Mouse (Mus musculus): ENCODE measurements at regions not wholly inside any gene's neighbourhood (a gene's known extent, or its start where the extent isn't known, plus 50 kb on each side); places are given as distances from the start of the nearest gene placed in this dataset.

DNA sequence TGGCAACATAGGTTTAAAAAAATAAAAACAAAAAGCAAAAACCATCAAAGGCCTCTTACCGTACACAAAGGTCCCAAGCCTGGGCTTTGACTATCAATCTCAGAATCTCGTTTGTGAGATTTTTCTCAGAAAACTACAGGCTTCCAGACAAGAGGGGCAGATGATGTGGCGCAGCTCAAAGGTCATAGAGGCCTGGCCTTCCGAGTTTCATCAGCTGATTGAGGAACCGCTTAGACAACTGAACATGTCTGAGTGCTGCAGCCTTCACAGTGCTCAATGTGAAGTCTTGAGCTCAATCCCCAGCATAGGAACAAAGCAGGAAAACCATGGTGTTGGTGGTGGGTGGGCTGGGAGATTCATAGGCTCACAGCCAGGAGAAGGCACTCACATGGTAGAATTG, 227.9 kb upstream of the Sulf2 start:
- Histone ChIP-seq H3K9ac (replicated peaks; ENCODE audit: low read length) (no peak overlapping the region), H3K27me3 (ENCODE audit: control insufficient read depth, insufficient read depth, low read length) (no peaks in the 10 kb centered on the region), H3K9me3 (ENCODE audit: control insufficient read depth, low read length) (no peaks in the 10 kb centered on the region), H3K4me1 (ENCODE audit: control insufficient read depth, insufficient read depth, low read length) (peaks cover 29% of the 10 kb centered on the region), H3K36me3 (ENCODE audit: control insufficient read depth, insufficient read depth, low read length) (no peaks in the 10 kb centered on the region), H3K4me3 (replicated peaks; ENCODE audit: low read depth, low read length) (no peak overlapping the region), H3K4me2 (ENCODE audit: low read length) (no peak overlapping the region), H3K27ac (replicated peaks; ENCODE audit: low read depth, low read length) (peak overlapping the region; percentile 80)
- WGBS, result 88% methylated on average over 5 of the region's 5 CpGs
- DNase-seq (no peak), ATAC-seq (ENCODE audit: low FRiP score, low TSS enrichment) (no peak)

DNA sequence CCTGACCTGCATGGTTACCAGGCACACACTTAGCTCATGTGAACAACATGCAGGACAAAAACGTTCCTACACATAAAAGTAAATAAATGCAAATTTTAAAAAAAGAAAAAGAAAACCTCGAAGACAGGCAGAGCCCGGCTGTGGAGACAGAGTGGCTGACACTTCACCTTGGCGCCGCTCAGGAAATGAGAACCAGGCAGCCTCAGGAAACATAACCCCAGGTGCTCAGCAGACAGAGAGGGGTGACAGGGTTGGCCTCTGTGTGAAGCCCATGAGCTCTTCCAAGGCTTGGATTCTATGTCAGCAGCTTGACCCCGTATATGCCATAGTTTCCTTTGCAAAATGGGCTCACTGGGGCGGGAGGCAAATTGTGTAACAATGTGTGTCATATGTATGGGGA, 226.7 kb upstream of the Sulf2 start:
- Histone ChIP-seq H3K4me1 (ENCODE audit: control insufficient read depth, insufficient read depth, low read length) (peaks cover 28% of the 10 kb centered on the region), H3K27ac (replicated peaks; ENCODE audit: low read depth, low read length) (no peak overlapping the region), H3K4me3 (replicated peaks; ENCODE audit: low read depth, low read length) (no peak overlapping the region), H3K4me2 (ENCODE audit: low read length) (no peak overlapping the region), H3K9ac (replicated peaks; ENCODE audit: low read length) (no peak overlapping the region), H3K9me3 (ENCODE audit: control insufficient read depth, low read length) (no peaks in the 10 kb centered on the region), H3K27me3 (ENCODE audit: control insufficient read depth, insufficient read depth, low read length) (no peaks in the 10 kb centered on the region), H3K36me3 (ENCODE audit: control insufficient read depth, insufficient read depth, low read length) (no peaks in the 10 kb centered on the region)
- 85% methylated on average over 7 of the region's 7 CpGs for WGBS
- DNase-seq, result no peak
- no peak for ATAC-seq (ENCODE audit: low FRiP score, low TSS enrichment)

DNA sequence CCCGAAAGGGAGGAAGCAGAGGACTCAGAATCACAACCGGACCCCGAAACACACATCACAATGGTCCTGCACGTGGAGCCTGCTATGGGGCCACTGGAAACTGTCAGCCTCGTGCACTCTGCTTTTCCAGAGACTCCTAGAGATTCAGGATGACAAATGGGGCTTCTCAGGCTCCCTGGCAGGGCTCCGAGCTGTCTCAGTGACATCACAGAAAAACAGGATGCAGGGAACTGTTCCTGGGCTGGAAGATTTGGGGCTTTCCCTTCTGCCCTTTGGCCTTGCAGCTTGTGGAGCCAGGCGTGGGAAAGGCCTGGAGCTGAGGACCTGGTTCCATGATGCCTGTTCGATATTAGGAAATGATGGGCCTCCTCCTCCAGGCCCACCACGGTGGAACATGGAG, 225.4 kb upstream of the Sulf2 start:
- DNase-seq, result no peak
- H3K4me3 ChIP-seq (replicated peaks; ENCODE audit: low read depth, low read length), result no peak overlapping the region
- no peak for ATAC-seq (ENCODE audit: low FRiP score, low TSS enrichment)
- no peak overlapping the region for H3K27ac ChIP-seq (replicated peaks; ENCODE audit: low read depth, low read length)
- no peaks in the 10 kb centered on the region for H3K27me3 ChIP-seq (ENCODE audit: control insufficient read depth, insufficient read depth, low read length)
- 88% methylated on average over 9 of the region's 9 CpGs for WGBS
- no peaks in the 10 kb centered on the region for H3K36me3 ChIP-seq (ENCODE audit: control insufficient read depth, insufficient read depth, low read length)
- peaks cover 31% of the 10 kb centered on the region for H3K4me1 ChIP-seq (ENCODE audit: control insufficient read depth, insufficient read depth, low read length)
- no peak overlapping the region for H3K4me2 ChIP-seq (ENCODE audit: low read length)
- no peaks in the 10 kb centered on the region for H3K9me3 ChIP-seq (ENCODE audit: control insufficient read depth, low read length)
- no peak overlapping the region for H3K9ac ChIP-seq (replicated peaks; ENCODE audit: low read length)

DNA sequence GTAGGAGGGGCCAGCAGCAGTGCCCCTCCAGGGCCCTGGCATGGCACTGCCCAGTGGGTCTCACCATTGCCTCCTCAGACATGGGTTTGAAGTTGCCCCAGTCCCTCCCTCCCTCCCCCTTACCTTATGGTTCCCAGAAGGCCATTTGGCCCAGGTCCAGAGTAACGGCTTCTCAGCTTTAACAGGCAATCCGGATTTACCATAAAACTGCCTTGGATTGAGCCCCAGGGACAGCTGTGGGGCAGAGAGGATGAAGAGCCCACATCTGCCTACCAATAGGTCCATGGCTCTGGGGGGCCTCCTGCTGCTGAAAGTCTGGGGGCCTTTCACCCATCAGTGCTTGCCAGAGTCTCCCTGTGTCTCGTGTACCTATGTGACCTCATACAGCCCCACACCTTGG, 222.9 kb upstream of the Sulf2 start:
- no peak overlapping the region for H3K9ac ChIP-seq (replicated peaks; ENCODE audit: low read length)
- no peak overlapping the region for H3K27ac ChIP-seq (replicated peaks; ENCODE audit: low read depth, low read length)
- H3K4me3 ChIP-seq (replicated peaks; ENCODE audit: low read depth, low read length), result no peak overlapping the region
- H3K27me3 ChIP-seq (ENCODE audit: control insufficient read depth, insufficient read depth, low read length), result no peaks in the 10 kb centered on the region
- no peaks in the 10 kb centered on the region for H3K9me3 ChIP-seq (ENCODE audit: control insufficient read depth, low read length)
- 34% methylated on average over 3 of the region's 3 CpGs for WGBS
- H3K4me2 ChIP-seq (ENCODE audit: low read length), result no peak overlapping the region
- DNase-seq, result peak; percentile 53
- no peaks in the 10 kb centered on the region for H3K36me3 ChIP-seq (ENCODE audit: control insufficient read depth, insufficient read depth, low read length)
- H3K4me1 ChIP-seq (ENCODE audit: control insufficient read depth, insufficient read depth, low read length), result peaks cover 9% of the 10 kb centered on the region
- no peak for ATAC-seq (ENCODE audit: low FRiP score, low TSS enrichment)

DNA sequence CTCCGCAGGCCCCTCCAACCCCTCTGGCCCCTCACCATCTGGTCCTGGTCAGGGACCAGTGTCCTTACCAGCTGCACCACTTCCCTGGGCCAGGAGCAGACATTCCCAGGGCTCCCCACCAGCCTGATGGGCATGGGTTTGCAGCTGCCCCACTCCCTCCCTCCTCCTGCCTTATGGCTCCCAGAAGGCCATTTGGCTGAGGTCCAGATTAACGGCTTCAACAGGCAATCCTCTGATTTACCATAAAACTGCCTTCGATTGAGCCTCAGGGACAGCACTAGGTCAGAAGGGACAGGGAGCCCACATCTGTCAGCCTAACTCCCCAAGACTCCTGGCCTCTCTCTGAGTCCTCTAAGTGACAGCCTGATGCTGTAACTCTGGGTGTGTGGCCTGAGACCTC, 221.9 kb upstream of the Sulf2 start:
- peaks cover 9% of the 10 kb centered on the region for H3K4me1 ChIP-seq (ENCODE audit: control insufficient read depth, insufficient read depth, low read length)
- WGBS, result 10% methylated on average over 3 of the region's 3 CpGs
- H3K9me3 ChIP-seq (ENCODE audit: control insufficient read depth, low read length), result no peaks in the 10 kb centered on the region
- no peaks in the 10 kb centered on the region for H3K36me3 ChIP-seq (ENCODE audit: control insufficient read depth, insufficient read depth, low read length)
- H3K9ac ChIP-seq (replicated peaks; ENCODE audit: low read length), result no peak overlapping the region
- H3K4me3 ChIP-seq (replicated peaks; ENCODE audit: low read depth, low read length), result no peak overlapping the region
- DNase-seq (peak; percentile 82), ATAC-seq (ENCODE audit: low FRiP score, low TSS enrichment) (peak; percentile 78; the same call in 1 of the 2 replicates)
- no peak overlapping the region for H3K4me2 ChIP-seq (ENCODE audit: low read length)
- H3K27ac ChIP-seq (replicated peaks; ENCODE audit: low read depth, low read length), result 0 out of 2 replicates have a peak overlapping the region, but pooled peaks have one; percentile 41
- H3K27me3 ChIP-seq (ENCODE audit: control insufficient read depth, insufficient read depth, low read length), result no peaks in the 10 kb centered on the region

DNA sequence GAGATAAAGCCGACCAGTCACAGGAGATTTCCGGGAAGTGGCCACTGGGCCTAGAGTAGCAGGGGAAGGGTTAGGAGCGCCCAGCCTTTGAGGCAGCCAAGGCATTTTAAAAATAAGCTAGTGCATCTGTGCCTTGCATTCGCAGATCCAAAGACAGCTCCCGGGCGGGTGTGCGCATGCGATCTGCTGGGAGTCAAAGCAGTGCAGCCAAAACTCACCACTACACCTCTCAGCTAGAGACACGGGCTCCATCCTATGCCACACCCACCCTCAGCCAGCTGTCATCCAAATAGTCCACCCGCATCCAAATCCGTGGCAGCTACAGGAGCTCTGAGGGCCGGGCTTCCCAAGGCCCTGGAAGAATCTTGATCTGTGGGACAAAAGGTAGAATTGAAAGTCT, 220.2 kb upstream of the Sulf2 start:
- DNase-seq (no peak), ATAC-seq (ENCODE audit: low FRiP score, low TSS enrichment) (no peak)
- Histone ChIP-seq H3K4me2 (ENCODE audit: low read length) (no peak overlapping the region), H3K36me3 (ENCODE audit: control insufficient read depth, insufficient read depth, low read length) (no peaks in the 10 kb centered on the region), H3K9ac (replicated peaks; ENCODE audit: low read length) (no peak overlapping the region), H3K4me3 (replicated peaks; ENCODE audit: low read depth, low read length) (no peak overlapping the region), H3K4me1 (ENCODE audit: control insufficient read depth, insufficient read depth, low read length) (peaks cover 9% of the 10 kb centered on the region), H3K9me3 (ENCODE audit: control insufficient read depth, low read length) (no peaks in the 10 kb centered on the region), H3K27ac (replicated peaks; ENCODE audit: low read depth, low read length) (no peak overlapping the region), H3K27me3 (ENCODE audit: control insufficient read depth, insufficient read depth, low read length) (no peaks in the 10 kb centered on the region)
- 90% methylated on average over 12 of the region's 12 CpGs for WGBS

DNA sequence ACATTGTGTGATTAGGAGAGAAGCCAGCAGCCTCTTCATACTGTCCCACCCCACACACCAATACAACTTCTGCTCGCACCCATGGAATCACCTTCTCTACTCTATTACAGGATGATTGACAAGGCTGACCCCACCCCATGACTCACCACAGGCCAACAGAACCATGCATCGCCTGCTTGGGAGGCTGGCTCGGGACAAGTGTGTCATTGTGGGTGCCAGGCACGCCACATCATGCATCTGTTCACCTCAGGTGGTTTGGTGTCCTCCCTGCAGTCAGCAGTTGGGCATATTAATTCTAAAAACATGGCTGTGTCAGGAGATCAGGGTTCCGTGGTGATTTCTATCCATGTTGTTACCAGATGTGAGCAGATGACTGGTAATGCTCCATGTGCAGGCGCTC, 215.3 kb upstream of the Sulf2 start:
- 94% methylated on average over 6 of the region's 6 CpGs for WGBS
- ATAC-seq (ENCODE audit: low FRiP score, low TSS enrichment), result no peak
- Histone ChIP-seq H3K4me3 (replicated peaks; ENCODE audit: low read depth, low read length) (no peak overlapping the region), H3K27me3 (ENCODE audit: control insufficient read depth, insufficient read depth, low read length) (no peaks in the 10 kb centered on the region), H3K4me2 (ENCODE audit: low read length) (no peak overlapping the region), H3K9me3 (ENCODE audit: control insufficient read depth, low read length) (peaks cover 4% of the 10 kb centered on the region; the same call in 1 of the 2 replicates), H3K27ac (replicated peaks; ENCODE audit: low read depth, low read length) (no peak overlapping the region), H3K4me1 (ENCODE audit: control insufficient read depth, insufficient read depth, low read length) (no peaks in the 10 kb centered on the region), H3K9ac (replicated peaks; ENCODE audit: low read length) (no peak overlapping the region), H3K36me3 (ENCODE audit: control insufficient read depth, insufficient read depth, low read length) (no peaks in the 10 kb centered on the region)
- DNase-seq, result no peak

DNA sequence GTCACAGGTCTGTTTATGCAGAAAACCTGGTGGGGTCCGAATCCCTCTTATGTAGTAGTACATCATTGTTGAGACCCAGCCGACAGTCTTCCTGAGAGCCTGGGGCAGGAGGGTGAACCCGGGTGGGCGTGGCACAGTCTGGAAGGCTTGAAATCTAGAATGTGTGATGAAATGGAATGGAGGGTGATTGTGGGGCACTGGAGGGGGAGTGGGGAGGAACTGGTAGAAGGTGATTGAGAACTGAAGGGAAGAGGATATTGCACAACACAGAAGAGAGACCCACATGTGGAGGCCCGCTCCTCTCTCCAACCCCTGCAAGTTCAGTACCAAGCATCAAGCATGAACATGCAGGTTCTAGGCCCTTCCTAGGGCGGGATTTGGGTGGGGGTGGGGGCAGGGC, 206.2 kb upstream of the Sulf2 start:
- no peak for ATAC-seq (ENCODE audit: low FRiP score, low TSS enrichment)
- Histone ChIP-seq H3K27ac (replicated peaks; ENCODE audit: low read depth, low read length) (no peak overlapping the region), H3K4me2 (ENCODE audit: low read length) (no peak overlapping the region), H3K27me3 (ENCODE audit: control insufficient read depth, insufficient read depth, low read length) (peaks cover 5% of the 10 kb centered on the region; the same call in 1 of the 2 replicates), H3K9ac (replicated peaks; ENCODE audit: low read length) (no peak overlapping the region), H3K4me1 (ENCODE audit: control insufficient read depth, insufficient read depth, low read length) (peaks cover 18% of the 10 kb centered on the region), H3K4me3 (replicated peaks; ENCODE audit: low read depth, low read length) (no peak overlapping the region), H3K36me3 (ENCODE audit: control insufficient read depth, insufficient read depth, low read length) (no peaks in the 10 kb centered on the region), H3K9me3 (ENCODE audit: control insufficient read depth, low read length) (no peaks in the 10 kb centered on the region)
- no peak for DNase-seq
- WGBS, result 90% methylated on average over 6 of the region's 6 CpGs

DNA sequence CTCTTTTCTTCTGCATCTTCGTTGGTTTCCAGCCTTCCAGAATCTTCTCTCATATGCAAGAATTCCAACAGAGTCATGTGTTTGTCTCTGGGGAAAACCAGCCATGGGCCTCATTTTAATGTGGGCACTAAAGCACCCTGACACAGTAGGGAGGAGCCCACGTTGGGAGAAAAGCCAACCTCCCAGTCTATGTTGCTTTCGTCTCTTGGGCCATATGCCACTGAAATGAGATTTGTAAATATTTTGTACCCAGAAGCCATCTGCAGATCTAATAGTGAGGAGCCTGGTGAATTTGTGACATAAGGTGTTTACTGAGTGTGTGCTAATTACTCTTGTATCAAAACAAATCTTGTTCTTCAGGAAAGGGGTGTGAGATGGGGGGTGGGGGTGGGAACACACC, 205.3 kb upstream of the Sulf2 start:
- H3K27me3 ChIP-seq (ENCODE audit: control insufficient read depth, insufficient read depth, low read length), result peaks cover 5% of the 10 kb centered on the region; the same call in 1 of the 2 replicates
- 49% methylated on average over 3 of the region's 3 CpGs for WGBS
- H3K4me3 ChIP-seq (replicated peaks; ENCODE audit: low read depth, low read length), result no peak overlapping the region
- H3K4me2 ChIP-seq (ENCODE audit: low read length), result no peak overlapping the region
- no peak overlapping the region for H3K9ac ChIP-seq (replicated peaks; ENCODE audit: low read length)
- no peak overlapping the region; the same call in 1 of the 2 replicates for H3K27ac ChIP-seq (replicated peaks; ENCODE audit: low read depth, low read length)
- H3K9me3 ChIP-seq (ENCODE audit: control insufficient read depth, low read length), result no peaks in the 10 kb centered on the region
- no peak for ATAC-seq (ENCODE audit: low FRiP score, low TSS enrichment)
- H3K36me3 ChIP-seq (ENCODE audit: control insufficient read depth, insufficient read depth, low read length), result no peaks in the 10 kb centered on the region
- DNase-seq, result no peak
- peaks cover 19% of the 10 kb centered on the region for H3K4me1 ChIP-seq (ENCODE audit: control insufficient read depth, insufficient read depth, low read length)
